Mouse (Mus musculus): ENCODE results near the gene Tradd.
"Not testable (repeated sequence)": the region's sequence is repeated elsewhere in the genome, so short reads cannot be mapped to it uniquely, and the experiment has no call there.

Gene Tradd

GRCm38 (mm10) chr8:105241016-105241415 is 23.4 kb downstream of the Tradd start:
- DNase-seq (ENCODE audit: low spot score in 2 of 2): no peak

GRCm38 (mm10) chr8:105237442-105238142 is 26.8 kb downstream of the Tradd start:
- DNase-seq (ENCODE audit: low spot score in 2 of 2): no peak

GRCm38 (mm10) chr8:105235206-105235605 is 29.2 kb downstream of the Tradd start:
- DNase-seq (ENCODE audit: low spot score in 2 of 2): no peak

DNA sequence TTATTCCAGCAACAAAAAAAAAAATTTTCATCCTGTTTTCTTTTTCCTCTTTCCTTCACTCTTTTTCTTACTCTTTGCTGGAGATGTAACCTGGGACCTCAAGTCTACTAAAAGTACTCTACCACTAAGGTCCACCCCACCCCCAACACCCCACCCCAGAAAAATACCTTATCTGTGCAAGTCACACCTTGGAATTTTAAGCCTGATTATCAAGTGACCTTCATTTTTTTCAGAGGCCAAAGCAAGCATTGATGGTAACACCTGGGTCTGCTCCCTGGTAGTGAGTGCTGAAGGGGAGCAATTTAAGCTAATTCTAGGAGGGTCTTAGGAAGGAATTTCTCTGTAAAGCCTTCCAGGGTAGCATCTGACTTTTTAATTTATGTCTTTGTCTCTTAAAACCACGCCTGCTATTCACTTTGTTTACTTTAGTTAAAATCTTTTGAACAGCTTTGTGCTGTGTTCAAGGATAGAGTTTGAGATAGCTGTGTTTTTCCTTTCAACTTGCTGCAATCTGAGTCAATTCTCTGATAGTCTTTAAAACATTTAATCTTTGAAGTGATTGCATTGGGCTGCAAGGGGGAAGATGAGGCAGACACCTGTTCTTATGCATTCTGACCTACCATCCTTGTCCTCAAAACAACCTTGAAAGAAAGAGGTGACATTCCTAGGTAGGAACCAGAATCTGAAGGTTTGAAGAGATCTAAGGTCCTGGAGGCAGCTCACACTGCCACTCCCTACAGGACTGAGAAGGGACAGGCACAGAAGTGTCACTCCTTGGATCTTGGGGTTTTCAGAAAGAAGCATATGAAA is 31.1 kb downstream of the Tradd start:
- no peak for DNase-seq (ENCODE audit: low spot score in 2 of 2)

- not testable (repeated sequence) for DNase-seq (ENCODE audit: low spot score in 2 of 2)
Measured at GRCm38 (mm10) chr8:105232321-105232693, 32.1 kb downstream of the Tradd start.

DNA sequence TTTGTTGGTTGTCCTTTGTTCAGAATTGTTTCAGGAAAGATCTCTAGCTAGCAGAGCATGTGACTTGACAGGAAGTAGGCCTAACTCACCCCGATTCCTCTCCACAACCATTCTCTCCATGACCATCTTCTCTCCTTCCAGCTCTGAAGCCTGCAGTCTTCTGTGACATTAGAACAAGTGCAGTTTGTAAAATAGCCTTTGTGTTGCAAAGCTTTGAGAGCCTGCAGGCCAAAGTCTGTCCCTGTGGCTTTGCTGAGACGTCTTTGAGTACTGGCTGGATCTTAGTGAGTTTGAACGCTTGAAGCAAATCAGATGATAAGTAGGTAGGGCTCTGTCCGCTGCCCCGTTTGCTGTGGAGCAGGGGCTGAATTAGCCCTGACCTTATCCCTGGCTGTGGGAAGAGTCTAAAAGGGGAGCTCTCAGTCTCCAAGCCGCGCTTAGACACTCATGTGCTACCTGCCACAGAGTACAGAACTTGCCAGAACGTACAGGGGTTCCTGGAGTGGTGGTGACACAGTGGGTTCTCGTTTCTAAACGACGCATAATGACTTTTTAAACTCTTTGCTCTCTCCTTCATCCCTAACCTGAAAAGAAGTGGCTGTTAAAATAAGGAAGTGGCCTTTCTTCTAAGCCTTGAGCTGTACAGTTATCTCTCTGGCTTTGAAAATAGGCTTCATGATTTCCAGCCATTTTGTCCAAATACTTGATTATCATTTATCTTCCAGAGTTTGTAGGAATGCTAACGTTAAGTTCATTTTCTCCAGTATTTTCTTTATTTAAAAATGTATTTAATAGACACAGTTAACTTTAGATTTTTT is 32.7 kb downstream of the Tradd start:
- no peak for DNase-seq (ENCODE audit: low spot score in 2 of 2)

GRCm38 (mm10) chr8:105225917-105226316 is 38.5 kb downstream of the Tradd start:
- no peak for DNase-seq (ENCODE audit: low spot score in 2 of 2)

DNA sequence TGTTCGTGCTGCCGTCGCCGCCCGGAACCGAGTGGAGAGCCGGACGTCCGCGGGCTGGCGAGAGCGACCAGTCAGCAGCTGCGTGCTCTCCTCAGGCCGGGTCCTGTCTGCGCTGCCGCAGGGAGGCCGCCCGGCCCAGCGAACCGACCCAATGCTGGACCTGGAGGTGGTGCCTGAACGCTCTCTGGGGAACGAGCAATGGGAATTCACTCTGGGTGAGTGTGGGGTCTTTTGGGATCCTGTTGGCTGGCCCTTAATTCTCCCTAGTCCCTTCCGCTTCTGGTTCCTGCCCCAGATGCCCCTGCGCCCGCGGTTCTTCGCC is 39.2 kb downstream of the Tradd start:
- no peak for DNase-seq (ENCODE audit: low spot score in 2 of 2)

- peak; percentile 92 to 93 for DNase-seq (ENCODE audit: low spot score in 2 of 2)
Measured at GRCm38 (mm10) chr8:105224413-105225271, 39.8 kb downstream of the Tradd start, which contains the start of gene D230025D16Rik. D230025D16Rik (plus strand) TSS chr8:105225145.

DNA sequence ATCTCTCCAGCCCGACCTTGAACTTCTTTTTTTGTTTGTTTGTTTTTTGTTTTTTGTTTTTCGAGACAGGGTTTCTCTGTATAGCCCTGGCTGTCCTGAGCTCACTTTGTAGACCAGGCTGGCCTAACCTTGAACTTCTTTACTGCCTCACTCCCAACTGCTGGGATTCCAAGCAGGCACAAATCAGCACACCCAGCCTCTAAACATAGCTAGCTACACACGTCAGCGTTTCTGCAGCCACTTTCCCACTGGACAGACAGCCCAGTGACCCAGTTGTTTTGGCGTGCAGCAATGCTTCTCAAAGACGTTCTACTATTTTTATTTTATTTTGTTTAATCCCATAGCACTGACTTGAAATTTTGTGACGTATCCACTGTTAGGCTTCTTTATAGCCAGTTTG is 40.6 kb downstream of the Tradd start:
- DNase-seq (ENCODE audit: low spot score in 2 of 2): no peak

- peak in 1 of 2 experiments; percentile 32 for DNase-seq (ENCODE audit: low spot score in 2 of 2)
Measured at GRCm38 (mm10) chr8:105217926-105218522, 46.4 kb downstream of the Tradd start.

DNA sequence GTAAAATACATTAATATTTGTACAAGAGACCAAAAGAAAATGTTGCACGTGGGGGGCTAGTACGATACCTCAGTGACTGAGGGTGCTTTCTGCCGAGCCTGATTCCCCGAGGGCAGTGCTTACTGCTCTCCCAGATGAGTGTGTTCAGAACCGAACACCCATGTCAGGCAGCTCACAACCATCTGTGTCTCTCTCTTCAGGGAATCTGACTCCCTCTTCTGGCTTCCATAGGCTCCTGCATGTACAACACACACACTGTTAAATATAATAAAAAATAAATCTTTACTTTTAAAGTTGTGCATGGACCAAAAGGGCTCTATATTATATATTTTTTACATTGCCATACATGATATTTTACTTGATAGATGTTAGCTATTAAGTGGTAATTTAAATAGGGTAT is 50.3 kb downstream of the Tradd start:
- no peak for DNase-seq (ENCODE audit: low spot score in 2 of 2)

DNA sequence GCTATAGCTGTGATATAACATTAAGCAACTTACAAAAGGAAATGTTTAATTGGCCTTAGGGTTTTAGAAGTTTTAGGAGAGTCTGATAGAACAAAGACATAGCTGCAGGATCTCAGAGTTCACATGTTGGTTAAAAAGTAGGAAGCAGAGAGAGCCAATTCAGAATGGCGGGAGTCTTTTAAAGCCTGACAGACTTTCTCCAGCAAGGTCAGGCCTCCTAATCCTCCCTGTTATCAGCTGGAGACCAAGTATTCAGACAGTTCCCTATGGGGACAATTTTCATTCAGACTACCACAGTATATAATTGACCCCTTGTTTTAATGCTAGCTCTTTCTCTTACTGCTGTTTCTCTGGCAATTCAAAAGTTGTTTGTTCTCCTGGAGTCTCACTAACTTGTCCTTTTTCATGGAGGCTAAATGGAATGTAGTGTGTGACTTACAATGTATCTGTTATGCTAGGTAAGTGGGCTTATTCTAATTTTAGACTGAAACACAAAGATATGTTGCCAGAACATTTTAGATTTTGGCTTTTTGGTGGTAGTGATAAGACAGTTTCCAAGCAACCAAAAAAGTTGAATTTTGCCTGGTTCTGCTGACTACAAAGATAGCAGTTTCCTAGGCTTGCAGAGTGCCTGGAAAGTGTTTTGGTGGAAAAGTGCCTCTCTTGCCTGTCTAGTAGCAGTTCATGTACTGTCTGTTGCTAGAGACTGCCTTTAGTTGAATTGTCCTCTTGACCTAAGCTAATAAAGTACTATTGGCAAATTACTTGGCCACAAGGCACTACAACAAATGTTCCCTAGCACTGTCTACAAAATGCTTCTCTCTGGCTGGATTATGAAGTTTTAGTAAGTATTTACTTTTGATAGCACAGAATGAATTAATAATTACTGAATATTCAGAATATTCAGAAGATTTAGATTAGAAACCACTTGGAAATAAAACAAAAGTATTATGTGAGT is 55.0 kb downstream of the Tradd start:
- DNase-seq (ENCODE audit: low spot score in 2 of 2): no peak

Data from spleen, postnatal 36 days (tissue).